Mouse (Mus musculus) ES-Bruce4 (cell line): ENCODE measurements at regions not wholly inside any gene's neighbourhood (a gene's known extent, or its start where the extent isn't known, plus 50 kb on each side); places are given as distances from the start of the nearest gene placed in this dataset.

Experiments used
- H3K27ac ChIP-seq: 2 replicates; pipeline ENCODE4 v1.5.1; 2012; ENCODE audit warnings: low read length, inconsistent platforms; ENCODE audit not compliant: insufficient read depth
- H3K27me3 ChIP-seq: 2 replicates; pipeline ENCODE4 v1.6.1; 2012; ENCODE audit warnings: mild to moderate bottlenecking, low read length, inconsistent platforms; ENCODE audit not compliant: control insufficient read depth, poor library complexity, insufficient read depth, severe bottlenecking
- H3K36me3 ChIP-seq: 2 replicates; pipeline ENCODE4 v1.6.1; 2012; ENCODE audit warnings: inconsistent platforms, mild to moderate bottlenecking, low read length, moderate library complexity; ENCODE audit not compliant: control insufficient read depth, poor library complexity, insufficient read depth, severe bottlenecking
- H3K4me1 ChIP-seq: one replicate; pipeline ENCODE4 v1.8.1; 2011; ENCODE audit warnings: low read length; ENCODE audit not compliant: control insufficient read depth, insufficient read depth
- H3K4me3 ChIP-seq: 2 replicates; pipeline ENCODE4 v1.5.1; 2011; ENCODE audit warnings: low read depth, mild to moderate bottlenecking, low read length
- H3K9ac ChIP-seq: 2 replicates; pipeline ENCODE4 v1.6.1; 2012; ENCODE audit warnings: low read depth, mild to moderate bottlenecking, inconsistent platforms; ENCODE audit not compliant: poor library complexity, severe bottlenecking
- H3K9me3 ChIP-seq: replicated peaks from 2 replicates; pipeline ENCODE4 v1.6.1; 2012; ENCODE audit warnings: mild to moderate bottlenecking, low read length, inconsistent platforms; ENCODE audit not compliant: control insufficient read depth, poor library complexity, insufficient read depth, severe bottlenecking
- CTCF ChIP-seq: IDR thresholded peaks from one replicate; pipeline ENCODE4 v1.8.1; 2011; ENCODE audit warnings: low read depth, low read length
- EP300 ChIP-seq: IDR thresholded peaks from 2 replicates; pipeline ENCODE4 v1.6.1; 2011; ENCODE audit warnings: low read depth, low read length; ENCODE audit not compliant: insufficient read depth
- POLR2A ChIP-seq: IDR thresholded peaks from one replicate; pipeline ENCODE4 v1.8.1; 2011; ENCODE audit warnings: low read length; ENCODE audit not compliant: insufficient read depth

DNA sequence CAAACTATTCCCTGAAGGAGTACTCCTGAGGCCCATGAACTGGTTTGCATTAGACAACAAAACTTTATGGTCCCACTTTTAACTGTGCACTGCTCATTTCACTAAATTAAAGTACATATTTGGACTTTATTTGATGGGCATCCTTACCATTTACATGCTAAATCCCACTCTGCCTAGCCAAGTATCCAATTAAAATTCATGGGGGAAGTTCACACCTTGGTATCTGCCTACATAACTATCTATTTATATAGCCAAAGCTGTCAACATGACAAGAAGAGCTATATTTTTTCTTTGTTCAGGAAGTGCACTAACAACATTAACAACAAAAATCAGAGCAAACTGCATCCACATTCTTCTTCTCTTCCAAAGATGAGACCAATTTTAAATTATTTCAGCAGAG is 317.7 kb upstream of the Nwd2 start:
- no peaks in the 10 kb centered on the region for H3K27me3 ChIP-seq

DNA sequence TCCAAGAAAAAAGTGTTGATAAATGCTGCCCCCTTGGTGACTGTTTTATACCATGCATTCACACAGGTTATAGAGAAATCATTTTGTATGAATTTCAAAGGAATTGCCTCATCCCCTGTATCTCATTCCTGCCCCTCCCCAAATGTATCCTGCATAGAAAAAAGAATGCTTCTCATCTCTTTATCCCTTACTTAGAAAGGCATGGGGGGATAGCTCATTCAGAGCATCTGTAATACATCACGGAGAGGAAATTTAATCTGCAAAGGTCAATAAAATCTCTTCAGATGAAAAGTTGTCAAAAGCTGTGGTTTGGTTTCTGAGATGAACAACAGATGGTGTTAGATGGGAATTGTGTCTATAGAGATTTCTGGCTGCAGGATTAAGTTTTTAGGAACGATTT is 297.8 kb upstream of the Nwd2 start:
- H3K27me3 ChIP-seq, result no peaks in the 10 kb centered on the region
- H3K9me3 ChIP-seq, result no peaks in the 10 kb centered on the region
- no peaks in the 10 kb centered on the region for H3K36me3 ChIP-seq
- no peak overlapping the region for H3K4me3 ChIP-seq
- H3K4me1 ChIP-seq, result no peaks in the 10 kb centered on the region
- TF ChIP-seq POLR2A, result no peak
- H3K27ac ChIP-seq, result no peak overlapping the region
- H3K9ac ChIP-seq, result no peak overlapping the region

More for the DNA sequence above, 317.7 kb upstream of the Nwd2 start:
- Histone ChIP-seq H3K4me1 (no peaks in the 10 kb centered on the region), H3K9ac (no peak overlapping the region), H3K4me3 (no peak overlapping the region), H3K36me3 (no peaks in the 10 kb centered on the region), H3K27ac (no peak overlapping the region), H3K9me3 (no peaks in the 10 kb centered on the region)
- TF ChIP-seq POLR2A (no peak), CTCF (no peak), EP300 (no peak)

DNA sequence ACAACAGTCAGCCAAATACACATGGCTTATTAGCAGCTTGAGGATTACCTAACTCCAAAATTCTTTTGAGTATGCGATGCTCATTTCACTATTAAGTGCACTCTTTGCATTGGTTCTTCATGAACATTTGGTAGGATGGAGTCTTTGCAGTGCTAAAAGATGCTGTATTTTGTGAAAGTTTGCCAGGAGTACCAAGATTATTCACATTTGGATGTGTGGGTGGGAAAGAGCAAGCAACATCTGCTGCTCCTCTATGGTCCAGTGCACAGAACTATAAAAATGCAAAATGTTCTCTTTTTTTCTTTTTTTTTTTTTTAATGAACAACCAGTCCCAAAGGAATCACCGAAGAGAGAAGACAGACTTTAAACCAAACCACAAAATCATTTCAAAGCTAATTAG is 256.9 kb upstream of the Nwd2 start:
- H3K4me3 ChIP-seq, result no peak overlapping the region
- H3K27ac ChIP-seq, result no peak overlapping the region
- H3K9ac ChIP-seq, result no peak overlapping the region
- no peaks in the 10 kb centered on the region for H3K36me3 ChIP-seq
- H3K4me1 ChIP-seq, result no peaks in the 10 kb centered on the region
- TF ChIP-seq EP300 (no peak), POLR2A (no peak), CTCF (no peak)
- no peaks in the 10 kb centered on the region for H3K27me3 ChIP-seq
- no peaks in the 10 kb centered on the region for H3K9me3 ChIP-seq

- no peaks in the 10 kb centered on the region for H3K4me1 ChIP-seq
- TF ChIP-seq EP300 (no peak), POLR2A (no peak), CTCF (no peak)
- no peaks in the 10 kb centered on the region for H3K27me3 ChIP-seq
- H3K9ac ChIP-seq, result no peak overlapping the region
- no peaks in the 10 kb centered on the region for H3K36me3 ChIP-seq
- H3K4me3 ChIP-seq, result no peak overlapping the region
- no peaks in the 10 kb centered on the region for H3K9me3 ChIP-seq
- H3K27ac ChIP-seq, result no peak overlapping the region
These were observed 250.9 kb upstream of the Nwd2 start for GRCm38 (mm10) chr5:63397963-63398362.

GRCm38 (mm10) chr5:63430167-63430566 is 218.7 kb upstream of the Nwd2 start:
- no peak overlapping the region for H3K9ac ChIP-seq
- H3K4me1 ChIP-seq, result no peaks in the 10 kb centered on the region
- H3K27me3 ChIP-seq, result no peaks in the 10 kb centered on the region
- no peaks in the 10 kb centered on the region for H3K36me3 ChIP-seq
- H3K27ac ChIP-seq, result no peak overlapping the region
- H3K4me3 ChIP-seq, result no peak overlapping the region
- no peaks in the 10 kb centered on the region for H3K9me3 ChIP-seq
- no peak for TF ChIP-seq CTCF
- TF ChIP-seq POLR2A, result no peak

- no peaks in the 10 kb centered on the region for H3K27me3 ChIP-seq
- no peak overlapping the region for H3K27ac ChIP-seq
- H3K9me3 ChIP-seq, result no peaks in the 10 kb centered on the region
- no peak overlapping the region for H3K9ac ChIP-seq
- TF ChIP-seq CTCF (no peak), POLR2A (no peak), EP300 (no peak)
- no peaks in the 10 kb centered on the region for H3K36me3 ChIP-seq
- no peaks in the 10 kb centered on the region for H3K4me1 ChIP-seq
- H3K4me3 ChIP-seq, result no peak overlapping the region
These were observed 204.5 kb upstream of the Nwd2 start for GRCm38 (mm10) chr5:63444407-63444806.

GRCm38 (mm10) chr5:63445171-63445570 is 203.7 kb upstream of the Nwd2 start:
- Histone ChIP-seq H3K4me3 (no peak overlapping the region), H3K27ac (no peak overlapping the region), H3K27me3 (no peaks in the 10 kb centered on the region), H3K9me3 (no peaks in the 10 kb centered on the region), H3K36me3 (no peaks in the 10 kb centered on the region), H3K4me1 (no peaks in the 10 kb centered on the region), H3K9ac (no peak overlapping the region)
- no peak for TF ChIP-seq EP300
- TF ChIP-seq CTCF, result no peak
- no peak for TF ChIP-seq POLR2A
